Mouse (Mus musculus): ENCODE data around the gene Uhrf1bp1l. TPM values are rescaled to one million over a fixed set of nuclear protein-coding genes. Genes with fewer than 3 reads are reported as not detected.

Gene Uhrf1bp1l
- polyA plus RNA-seq, 1 experiment from 2014 or later: 21.3 TPM

DNA sequence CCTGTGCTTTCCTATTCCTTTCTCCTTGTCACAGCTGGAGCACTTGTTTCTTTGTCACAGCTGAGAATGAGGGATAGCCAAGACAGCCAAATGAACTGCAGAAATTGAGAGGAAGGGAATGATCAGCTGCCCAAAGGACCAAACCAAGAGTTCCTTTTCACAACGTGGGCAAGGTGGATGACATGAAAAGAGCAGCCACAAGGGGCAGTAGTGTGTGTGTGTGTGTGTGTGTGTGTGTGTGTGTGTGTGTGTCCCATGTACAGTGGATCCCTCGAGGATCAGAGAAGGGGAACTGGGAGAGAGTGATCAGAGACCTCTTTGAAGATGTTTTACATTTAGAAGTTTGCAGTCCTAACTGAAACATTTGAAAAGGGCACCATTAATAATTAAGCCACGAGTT, 92.7 kb downstream of the Uhrf1bp1l start:
- no peak for ATAC-seq (replicated peaks; ENCODE audit: insufficient number of reproducible peaks, low FRiP score, low TSS enrichment)
- Histone ChIP-seq H3K9me3 (replicated peaks; ENCODE audit: control insufficient read depth, low read length) (no peaks in the 10 kb centered on the region), H3K36me3 (ENCODE audit: control insufficient read depth, insufficient read depth, low read length) (no peaks in the 10 kb centered on the region), H3K27me3 (ENCODE audit: control insufficient read depth, insufficient read depth, low read length) (no peaks in the 10 kb centered on the region), H3K4me3 (ENCODE audit: low read depth, low read length) (no peak overlapping the region), H3K9ac (ENCODE audit: low read depth, low read length) (no peak overlapping the region), H3K4me2 (no peak overlapping the region), H3K27ac (ENCODE audit: low read depth, low read length) (no peak overlapping the region), H3K4me1 (ENCODE audit: control insufficient read depth, insufficient read depth, low read length) (no peaks in the 10 kb centered on the region)
- WGBS (ENCODE audit: insufficient replicate concordance): 53% methylated on average over 3 of the region's 3 CpGs

- H3K4me1 ChIP-seq (ENCODE audit: control insufficient read depth, insufficient read depth, low read length): no peaks in the 10 kb centered on the region
- no peak overlapping the region for H3K4me2 ChIP-seq
- H3K27me3 ChIP-seq (ENCODE audit: control insufficient read depth, insufficient read depth, low read length): no peaks in the 10 kb centered on the region
- H3K4me3 ChIP-seq (ENCODE audit: low read depth, low read length): no peak overlapping the region
- ATAC-seq (replicated peaks; ENCODE audit: insufficient number of reproducible peaks, low FRiP score, low TSS enrichment): no peak
- no peak overlapping the region for H3K9ac ChIP-seq (ENCODE audit: low read depth, low read length)
- H3K9me3 ChIP-seq (replicated peaks; ENCODE audit: control insufficient read depth, low read length): no peaks in the 10 kb centered on the region
- 81% methylated on average over 3 of the region's 3 CpGs for WGBS (ENCODE audit: insufficient replicate concordance)
- H3K36me3 ChIP-seq (ENCODE audit: control insufficient read depth, insufficient read depth, low read length): no peaks in the 10 kb centered on the region
- no peak overlapping the region for H3K27ac ChIP-seq (ENCODE audit: low read depth, low read length)
Measured at GRCm38 (mm10) chr10:89838834-89839233, 94.0 kb downstream of the Uhrf1bp1l start.

DNA sequence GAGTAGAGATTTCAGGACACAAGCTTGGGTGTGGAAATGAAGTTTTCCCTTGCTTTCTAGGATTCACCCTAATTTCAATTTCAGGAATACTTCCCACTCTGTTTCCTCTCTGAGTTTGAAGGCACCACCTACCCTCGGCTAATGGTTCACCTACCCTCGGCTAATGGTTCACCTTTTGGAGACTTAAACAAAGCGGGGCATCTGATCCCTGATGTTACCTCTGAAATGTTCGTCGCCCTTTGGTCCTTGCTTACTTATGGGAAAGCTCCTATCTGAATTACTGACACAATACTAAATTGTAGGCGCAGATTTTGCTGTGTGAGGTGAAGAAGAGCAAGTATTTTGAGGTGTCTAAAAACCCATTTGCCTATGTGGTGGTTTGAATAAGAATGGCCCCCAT, 106.2 kb downstream of the Uhrf1bp1l start:
- Histone ChIP-seq H3K9me3 (replicated peaks; ENCODE audit: control insufficient read depth, low read length) (peaks cover 2% of the 10 kb centered on the region; the same call in 1 of the 2 replicates), H3K4me3 (ENCODE audit: low read depth, low read length) (no peak overlapping the region), H3K27me3 (ENCODE audit: control insufficient read depth, insufficient read depth, low read length) (no peaks in the 10 kb centered on the region), H3K4me1 (ENCODE audit: control insufficient read depth, insufficient read depth, low read length) (no peaks in the 10 kb centered on the region), H3K27ac (ENCODE audit: low read depth, low read length) (no peak overlapping the region), H3K9ac (ENCODE audit: low read depth, low read length) (no peak overlapping the region), H3K4me2 (no peak overlapping the region), H3K36me3 (ENCODE audit: control insufficient read depth, insufficient read depth, low read length) (no peaks in the 10 kb centered on the region)
- WGBS (ENCODE audit: insufficient replicate concordance): 84% methylated on average over 6 of the region's 6 CpGs
- ATAC-seq (replicated peaks; ENCODE audit: insufficient number of reproducible peaks, low FRiP score, low TSS enrichment): no peak

DNA sequence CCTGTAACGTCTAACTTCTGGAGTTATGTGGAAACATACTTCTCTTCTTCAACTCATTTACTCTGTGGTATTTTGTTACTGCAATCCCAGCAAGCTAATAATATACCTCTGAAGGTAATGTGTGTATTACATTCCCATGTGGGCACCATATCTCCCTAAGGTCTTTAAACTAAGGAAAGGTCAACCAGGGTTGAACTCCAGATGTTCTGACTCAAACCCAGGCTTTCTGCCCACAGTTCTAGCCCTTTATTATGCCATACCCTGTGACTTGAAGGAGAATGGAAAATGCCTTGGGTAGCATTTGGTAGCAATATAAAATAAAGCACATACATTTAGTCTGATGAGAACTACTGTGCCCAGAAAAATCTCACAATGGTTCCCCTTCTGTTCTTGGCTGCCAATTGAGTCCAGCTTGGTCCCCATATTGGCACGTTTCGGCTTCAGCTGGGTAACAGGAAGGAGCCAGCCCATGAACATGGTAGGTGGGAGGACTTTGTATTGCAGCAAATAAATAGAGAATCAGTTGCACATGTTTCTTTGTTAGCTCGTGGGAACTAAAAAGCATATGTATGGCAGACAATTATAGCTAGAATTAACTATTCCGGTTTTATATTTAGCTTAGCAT, 110.6 kb downstream of the Uhrf1bp1l start:
- Histone ChIP-seq H3K9ac (ENCODE audit: low read depth, low read length) (no peak overlapping the region), H3K9me3 (replicated peaks; ENCODE audit: control insufficient read depth, low read length) (no peaks in the 10 kb centered on the region), H3K27me3 (ENCODE audit: control insufficient read depth, insufficient read depth, low read length) (no peaks in the 10 kb centered on the region), H3K36me3 (ENCODE audit: control insufficient read depth, insufficient read depth, low read length) (no peaks in the 10 kb centered on the region), H3K4me2 (no peak overlapping the region), H3K27ac (ENCODE audit: low read depth, low read length) (no peak overlapping the region), H3K4me1 (ENCODE audit: control insufficient read depth, insufficient read depth, low read length) (no peaks in the 10 kb centered on the region), H3K4me3 (ENCODE audit: low read depth, low read length) (no peak overlapping the region)
- ATAC-seq (replicated peaks; ENCODE audit: insufficient number of reproducible peaks, low FRiP score, low TSS enrichment): no peak
- 76% methylated on average over 5 of the region's 5 CpGs for WGBS (ENCODE audit: insufficient replicate concordance)

DNA sequence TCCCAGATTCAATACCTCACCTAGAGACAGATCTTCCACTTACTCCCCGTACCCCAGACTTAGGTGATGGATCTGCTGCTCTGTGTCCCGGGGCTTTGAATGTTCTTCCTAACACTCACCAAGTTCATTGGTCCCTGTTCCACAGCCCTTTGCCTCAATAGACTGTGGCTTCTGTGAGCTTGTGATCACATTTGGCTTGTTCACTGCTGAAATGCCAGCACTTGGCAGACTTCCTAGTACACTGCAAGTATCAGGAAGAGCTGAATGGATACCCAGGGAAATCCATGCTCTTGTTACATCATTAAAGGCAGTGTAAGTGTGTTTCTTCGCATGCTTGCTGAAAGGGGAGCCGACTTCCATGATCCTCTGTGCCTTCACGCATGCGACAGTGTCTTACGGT, 111.5 kb downstream of the Uhrf1bp1l start:
- Histone ChIP-seq H3K4me2 (no peak overlapping the region), H3K9ac (ENCODE audit: low read depth, low read length) (no peak overlapping the region), H3K27me3 (ENCODE audit: control insufficient read depth, insufficient read depth, low read length) (no peaks in the 10 kb centered on the region), H3K4me1 (ENCODE audit: control insufficient read depth, insufficient read depth, low read length) (no peaks in the 10 kb centered on the region), H3K9me3 (replicated peaks; ENCODE audit: control insufficient read depth, low read length) (no peaks in the 10 kb centered on the region), H3K36me3 (ENCODE audit: control insufficient read depth, insufficient read depth, low read length) (no peaks in the 10 kb centered on the region), H3K27ac (ENCODE audit: low read depth, low read length) (no peak overlapping the region), H3K4me3 (ENCODE audit: low read depth, low read length) (no peak overlapping the region)
- no peak for ATAC-seq (replicated peaks; ENCODE audit: insufficient number of reproducible peaks, low FRiP score, low TSS enrichment)
- WGBS (ENCODE audit: insufficient replicate concordance): 87% methylated on average over 7 of the region's 7 CpGs

- WGBS (ENCODE audit: insufficient replicate concordance): 69% methylated on average over 4 of the region's 4 CpGs
- no peak overlapping the region for H3K4me2 ChIP-seq
- ATAC-seq (replicated peaks; ENCODE audit: insufficient number of reproducible peaks, low FRiP score, low TSS enrichment): no peak
Measured at GRCm38 (mm10) chr10:89868211-89868610, 123.4 kb downstream of the Uhrf1bp1l start.

DNA sequence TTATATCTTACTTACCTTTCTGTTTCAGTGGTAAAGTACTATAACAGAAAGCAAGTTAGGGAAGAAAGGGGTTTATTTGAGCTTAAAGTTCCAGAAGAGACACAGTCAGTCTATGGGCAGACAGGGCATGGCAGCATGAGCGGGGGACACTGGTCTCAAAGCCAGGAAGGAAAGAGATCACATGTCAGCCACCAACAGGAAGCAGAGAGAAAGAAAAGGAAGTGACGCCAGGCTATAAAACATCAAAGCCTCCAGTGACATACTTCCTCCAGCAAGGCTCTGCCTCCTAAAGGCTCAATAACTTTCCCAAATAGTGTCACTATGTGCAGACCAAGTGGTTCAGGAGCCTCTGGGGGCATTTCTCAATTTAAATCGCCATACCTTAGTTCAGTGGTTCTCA, 124.0 kb downstream of the Uhrf1bp1l start:
- no peaks in the 10 kb centered on the region for H3K36me3 ChIP-seq (ENCODE audit: control insufficient read depth, insufficient read depth, low read length)
- no peak for ATAC-seq (replicated peaks; ENCODE audit: insufficient number of reproducible peaks, low FRiP score, low TSS enrichment)
- peaks cover 21% of the 10 kb centered on the region for H3K27me3 ChIP-seq (ENCODE audit: control insufficient read depth, insufficient read depth, low read length)
- no peaks in the 10 kb centered on the region for H3K9me3 ChIP-seq (replicated peaks; ENCODE audit: control insufficient read depth, low read length)
- H3K27ac ChIP-seq (ENCODE audit: low read depth, low read length): no peak overlapping the region
- H3K9ac ChIP-seq (ENCODE audit: low read depth, low read length): no peak overlapping the region
- H3K4me2 ChIP-seq: no peak overlapping the region
- H3K4me1 ChIP-seq (ENCODE audit: control insufficient read depth, insufficient read depth, low read length): 0 out of 2 replicates have a peak, but pooled peaks cover 3% of the 10 kb centered on the region
- H3K4me3 ChIP-seq (ENCODE audit: low read depth, low read length): no peak overlapping the region
- 64% methylated on average over 3 of the region's 3 CpGs for WGBS (ENCODE audit: insufficient replicate concordance)

More at GRCm38 (mm10) chr10:89868211-89868610, 123.4 kb downstream of the Uhrf1bp1l start:
- Histone ChIP-seq H3K27ac (ENCODE audit: low read depth, low read length) (no peak overlapping the region), H3K4me3 (ENCODE audit: low read depth, low read length) (no peak overlapping the region), H3K36me3 (ENCODE audit: control insufficient read depth, insufficient read depth, low read length) (no peaks in the 10 kb centered on the region), H3K9ac (ENCODE audit: low read depth, low read length) (no peak overlapping the region), H3K9me3 (replicated peaks; ENCODE audit: control insufficient read depth, low read length) (no peaks in the 10 kb centered on the region), H3K4me1 (ENCODE audit: control insufficient read depth, insufficient read depth, low read length) (0 out of 2 replicates have a peak, but pooled peaks cover under 1% of the 10 kb centered on the region), H3K27me3 (ENCODE audit: control insufficient read depth, insufficient read depth, low read length) (peaks cover 16% of the 10 kb centered on the region)

Other genes starting within 250 kb of the Uhrf1bp1l start
- 0.97 and 1.1 TPM in 2 replicates for gene Nr1h4, start 211.4 kb upstream of the Uhrf1bp1l start, polyA plus RNA-seq (2014; fragmentation: Nextera tagmentation; extraction: Ambion mirVana)
- gene Slc17a8, start 123.7 kb upstream of the Uhrf1bp1l start, polyA plus RNA-seq (2014; fragmentation: Nextera tagmentation; extraction: Ambion mirVana): 0.14 and 0.20 TPM in 2 replicates
- 9.1 and 10.2 TPM in 2 replicates for gene Scyl2, start 58.7 kb upstream of the Uhrf1bp1l start, polyA plus RNA-seq (2014; fragmentation: Nextera tagmentation; extraction: Ambion mirVana)
- 28.2 and 29.6 TPM in 2 replicates for gene Actr6, start 12.7 kb upstream of the Uhrf1bp1l start, polyA plus RNA-seq (2014; fragmentation: Nextera tagmentation; extraction: Ambion mirVana)
- gene Anks1b, start 128.5 kb downstream of the Uhrf1bp1l start, polyA plus RNA-seq (2014; fragmentation: Nextera tagmentation; extraction: Ambion mirVana): 0.84 and 1.0 TPM in 2 replicates

All from heart, embryonic 11.5 days (tissue).